Mouse (Mus musculus): Measurements from ENCODE around the gene Olfr1176. TPM values are rescaled to one million over a fixed set of nuclear protein-coding genes. Genes with fewer than 3 reads are reported as not detected.

Olfr1176 gene
- not detected in 2 replicates for polyA plus RNA-seq (2011; ENCODE audit: insufficient read depth, insufficient read length, low replicate concordance, missing spikeins)

- Histone ChIP-seq H3K27ac (ENCODE audit: control insufficient read depth, insufficient read depth, low read depth, low read length, poor library complexity) (no peak within 1 kb of the TSS), H3K4me1 (ENCODE audit: control insufficient read depth, insufficient read depth, low read length) (no peaks in the 10 kb centered on the region), H3K4me3 (replicated peaks; ENCODE audit: control insufficient read depth, low read depth, low read length) (no peak within 1 kb of the TSS)
- TF ChIP-seq CTCF (IDR thresholded peaks at IDR 0.05; ENCODE audit: control insufficient read depth, insufficient read depth, low read length) (no peak), POLR2A (IDR thresholded peaks at IDR 0.05; ENCODE audit: borderline replicate concordance, control insufficient read depth, low read depth, low read length) (no peak)
- 55% methylated on average over 1 of the region's 1 CpGs for WGBS
Observed at GRCm38 (mm10) chr2:88336421-88336820, at the start of gene Olfr1176. Olfr1176 (plus strand) TSS chr2:88336721.

GRCm38 (mm10) chr2:88315035-88315434, 21.5 kb upstream of the Olfr1176 start, which contains the start of gene Olfr1174-ps:
Olfr1174-ps (minus strand) TSS chr2:88315135.
- H3K4me1 ChIP-seq (ENCODE audit: control insufficient read depth, insufficient read depth, low read length) = no peaks in the 10 kb centered on the region
- no peak within 1 kb of the TSS for H3K27ac ChIP-seq (ENCODE audit: control insufficient read depth, insufficient read depth, low read depth, low read length, poor library complexity)
- TF ChIP-seq POLR2A (IDR thresholded peaks at IDR 0.05; ENCODE audit: borderline replicate concordance, control insufficient read depth, low read depth, low read length) (no peak), CTCF (IDR thresholded peaks at IDR 0.05; ENCODE audit: control insufficient read depth, insufficient read depth, low read length) (no peak)
- no peak within 1 kb of the TSS for H3K4me3 ChIP-seq (replicated peaks; ENCODE audit: control insufficient read depth, low read depth, low read length)
- WGBS = 83% methylated on average over 4 of the region's 4 CpGs

GRCm38 (mm10) chr2:88327115-88327514, 9.4 kb upstream of the Olfr1176 start, which contains the start of gene Olfr1175-ps:
Olfr1175-ps (minus strand) TSS chr2:88327215.
- TF ChIP-seq POLR2A (IDR thresholded peaks at IDR 0.05; ENCODE audit: borderline replicate concordance, control insufficient read depth, low read depth, low read length) (no peak), CTCF (IDR thresholded peaks at IDR 0.05; ENCODE audit: control insufficient read depth, insufficient read depth, low read length) (no peak)
- no peak within 1 kb of the TSS for H3K4me3 ChIP-seq (replicated peaks; ENCODE audit: control insufficient read depth, low read depth, low read length)
- 69% methylated on average over 2 of the region's 2 CpGs for WGBS
- H3K27ac ChIP-seq (ENCODE audit: control insufficient read depth, insufficient read depth, low read depth, low read length, poor library complexity) = no peak within 1 kb of the TSS
- no peaks in the 10 kb centered on the region for H3K4me1 ChIP-seq (ENCODE audit: control insufficient read depth, insufficient read depth, low read length)

GRCm38 (mm10) chr2:88346392-88346791, 9.9 kb downstream of the Olfr1176 start, which contains the start of gene Olfr1177-ps:
Olfr1177-ps (minus strand) TSS chr2:88346492.
- no peak for TF ChIP-seq CTCF (IDR thresholded peaks at IDR 0.05; ENCODE audit: control insufficient read depth, insufficient read depth, low read length)
- TF ChIP-seq POLR2A (IDR thresholded peaks at IDR 0.05; ENCODE audit: borderline replicate concordance, control insufficient read depth, low read depth, low read length) = no peak
- Histone ChIP-seq H3K27ac (ENCODE audit: control insufficient read depth, insufficient read depth, low read depth, low read length, poor library complexity) (no peak within 1 kb of the TSS), H3K4me3 (replicated peaks; ENCODE audit: control insufficient read depth, low read depth, low read length) (no peak within 1 kb of the TSS), H3K4me1 (ENCODE audit: control insufficient read depth, insufficient read depth, low read length) (no peaks in the 10 kb centered on the region)
- whole genome bisulfite sequencing = 70% methylated on average over 1 of the region's 1 CpGs

GRCm38 (mm10) chr2:88356304-88356703, 19.8 kb downstream of the Olfr1176 start:
- H3K4me1 ChIP-seq (ENCODE audit: control insufficient read depth, insufficient read depth, low read length) = no peaks in the 10 kb centered on the region
- TF ChIP-seq CTCF (IDR thresholded peaks at IDR 0.05; ENCODE audit: control insufficient read depth, insufficient read depth, low read length) (no peak), POLR2A (IDR thresholded peaks at IDR 0.05; ENCODE audit: borderline replicate concordance, control insufficient read depth, low read depth, low read length) (no peak)
- no peak overlapping the region for H3K27ac ChIP-seq (ENCODE audit: control insufficient read depth, insufficient read depth, low read depth, low read length, poor library complexity)
- H3K4me3 ChIP-seq (replicated peaks; ENCODE audit: control insufficient read depth, low read depth, low read length) = no peak overlapping the region
- WGBS = under 1% methylated on average over 2 of the region's 2 CpGs

- Histone ChIP-seq H3K4me3 (replicated peaks; ENCODE audit: control insufficient read depth, low read depth, low read length) (no peak within 1 kb of the TSS), H3K4me1 (ENCODE audit: control insufficient read depth, insufficient read depth, low read length) (no peaks in the 10 kb centered on the region), H3K27ac (ENCODE audit: control insufficient read depth, insufficient read depth, low read depth, low read length, poor library complexity) (no peak within 1 kb of the TSS)
- 63% methylated on average over 1 of the region's 1 CpGs for WGBS
- TF ChIP-seq POLR2A (IDR thresholded peaks at IDR 0.05; ENCODE audit: borderline replicate concordance, control insufficient read depth, low read depth, low read length) (no peak), CTCF (IDR thresholded peaks at IDR 0.05; ENCODE audit: control insufficient read depth, insufficient read depth, low read length) (no peak)
Observed at GRCm38 (mm10) chr2:88386762-88387161, 50.2 kb downstream of the Olfr1176 start, which contains the start of gene Olfr1178. Olfr1178 (plus strand) TSS chr2:88387062.

Other genes with a start within 250 kb of the Olfr1176 start
- not detected in 2 replicates for gene Olfr1164, start 242.8 kb upstream of the Olfr1176 start, polyA plus RNA-seq (2011; ENCODE audit: insufficient read depth, insufficient read length, low replicate concordance, missing spikeins)
- gene Olfr1166, start 208.4 kb upstream of the Olfr1176 start, polyA plus RNA-seq (2011; ENCODE audit: insufficient read depth, insufficient read length, low replicate concordance, missing spikeins) = not detected in 2 replicates
- not detected in 2 replicates for gene Olfr1167, start 181.5 kb upstream of the Olfr1176 start, polyA plus RNA-seq (2011; ENCODE audit: insufficient read depth, insufficient read length, low replicate concordance, missing spikeins)
- gene Olfr1168, start 154.8 kb upstream of the Olfr1176 start, polyA plus RNA-seq (2011; ENCODE audit: insufficient read depth, insufficient read length, low replicate concordance, missing spikeins) = not detected in 2 replicates
- gene Olfr1170, start 108.4 kb upstream of the Olfr1176 start, polyA plus RNA-seq (2011; ENCODE audit: insufficient read depth, insufficient read length, low replicate concordance, missing spikeins) = not detected in 2 replicates
- gene Olfr1173, start 56.8 kb upstream of the Olfr1176 start, polyA plus RNA-seq (2011; ENCODE audit: insufficient read depth, insufficient read length, low replicate concordance, missing spikeins) = not detected in 2 replicates
- not detected in 2 replicates for gene Olfr1174-ps, start 21.6 kb upstream of the Olfr1176 start, polyA plus RNA-seq (2011; ENCODE audit: insufficient read depth, insufficient read length, low replicate concordance, missing spikeins)
- gene Olfr1175-ps, start 9.5 kb upstream of the Olfr1176 start, polyA plus RNA-seq (2011; ENCODE audit: insufficient read depth, insufficient read length, low replicate concordance, missing spikeins) = not detected in 2 replicates
- not detected in 2 replicates for gene Olfr1177-ps, start 9.8 kb downstream of the Olfr1176 start, polyA plus RNA-seq (2011; ENCODE audit: insufficient read depth, insufficient read length, low replicate concordance, missing spikeins)
- 20.4 and 30.3 TPM in 2 replicates for gene Olfr1178, start 50.3 kb downstream of the Olfr1176 start, polyA plus RNA-seq (2011; ENCODE audit: insufficient read depth, insufficient read length, low replicate concordance, missing spikeins)
- not detected in 2 replicates for gene Olfr1179, start 69.7 kb downstream of the Olfr1176 start, polyA plus RNA-seq (2011; ENCODE audit: insufficient read depth, insufficient read length, low replicate concordance, missing spikeins)
- gene Olfr1180, start 82.4 kb downstream of the Olfr1176 start, polyA plus RNA-seq (2011; ENCODE audit: insufficient read depth, insufficient read length, low replicate concordance, missing spikeins) = not detected in 2 replicates
- not detected in 2 replicates for gene Olfr1181, start 89.5 kb downstream of the Olfr1176 start, polyA plus RNA-seq (2011; ENCODE audit: insufficient read depth, insufficient read length, low replicate concordance, missing spikeins)
- gene Gm13757, start 112.4 kb downstream of the Olfr1176 start, polyA plus RNA-seq (2011; ENCODE audit: insufficient read depth, insufficient read length, low replicate concordance, missing spikeins) = not detected in 2 replicates
- not detected in 2 replicates for gene Olfr1183, start 118.1 kb downstream of the Olfr1176 start, polyA plus RNA-seq (2011; ENCODE audit: insufficient read depth, insufficient read length, low replicate concordance, missing spikeins)
- not detected in 2 replicates for gene Olfr1184, start 146.9 kb downstream of the Olfr1176 start, polyA plus RNA-seq (2011; ENCODE audit: insufficient read depth, insufficient read length, low replicate concordance, missing spikeins)
- gene Olfr1185-ps1, start 156.6 kb downstream of the Olfr1176 start, polyA plus RNA-seq (2011; ENCODE audit: insufficient read depth, insufficient read length, low replicate concordance, missing spikeins) = not detected in 2 replicates
- gene Olfr1186, start 181.8 kb downstream of the Olfr1176 start, polyA plus RNA-seq (2011; ENCODE audit: insufficient read depth, insufficient read length, low replicate concordance, missing spikeins) = not detected in 2 replicates
- not detected in 2 replicates for gene Olfr1188, start 220.2 kb downstream of the Olfr1176 start, polyA plus RNA-seq (2011; ENCODE audit: insufficient read depth, insufficient read length, low replicate concordance, missing spikeins)
- not detected in 2 replicates for gene Olfr1189, start 249.7 kb downstream of the Olfr1176 start, polyA plus RNA-seq (2011; ENCODE audit: insufficient read depth, insufficient read length, low replicate concordance, missing spikeins)

Measured in bone marrow, adult 2 months (tissue).